Mouse (Mus musculus): ENCODE data around the gene Ano10. TPM values are rescaled to one million over a fixed set of nuclear protein-coding genes. Genes with fewer than 3 reads are reported as not detected.

Gene Ano10
- polyA plus RNA-seq, 1 experiment from 2014 or later = 46.1 TPM

- ATAC-seq (ENCODE audit: insufficient number of reproducible peaks, low FRiP score, low TSS enrichment, low read depth) = no peak
- peaks cover 13% of the 10 kb centered on the region; the same call in 1 of the 2 replicates for H3K4me1 ChIP-seq
- H3K4me3 ChIP-seq = no peak overlapping the region
- 46% methylated on average over 1 of the region's 1 CpGs for WGBS
- no peak overlapping the region for H3K9ac ChIP-seq
- no peaks in the 10 kb centered on the region for H3K27me3 ChIP-seq
- peaks cover 11% of the 10 kb centered on the region; the same call in 1 of the 2 replicates for H3K36me3 ChIP-seq
- no peak overlapping the region for H3K4me2 ChIP-seq
- no peaks in the 10 kb centered on the region for H3K9me3 ChIP-seq
- no peak overlapping the region for H3K27ac ChIP-seq
Observed at GRCm38 (mm10) chr9:122243297-122243696, 50.9 kb downstream of the Ano10 start.

GRCm38 (mm10) chr9:122242856-122243255 is 51.4 kb downstream of the Ano10 start:
- Histone ChIP-seq H3K27me3 (no peaks in the 10 kb centered on the region), H3K27ac (no peak overlapping the region), H3K4me1 (peaks cover 9% of the 10 kb centered on the region; the same call in 1 of the 2 replicates), H3K9ac (no peak overlapping the region), H3K4me3 (no peak overlapping the region), H3K4me2 (no peak overlapping the region), H3K36me3 (peaks cover 11% of the 10 kb centered on the region; the same call in 1 of the 2 replicates), H3K9me3 (no peaks in the 10 kb centered on the region)
- 5% methylated on average over 7 of the region's 7 CpGs for WGBS
- ATAC-seq (ENCODE audit: insufficient number of reproducible peaks, low FRiP score, low TSS enrichment, low read depth) = no peak

GRCm38 (mm10) chr9:122241812-122242400 is 52.3 kb downstream of the Ano10 start:
- Histone ChIP-seq H3K27me3 (no peaks in the 10 kb centered on the region), H3K4me1 (peaks cover 7% of the 10 kb centered on the region; the same call in 1 of the 2 replicates), H3K4me3 (no peak overlapping the region), H3K9me3 (no peaks in the 10 kb centered on the region), H3K4me2 (no peak overlapping the region), H3K9ac (no peak overlapping the region), H3K36me3 (peaks cover 11% of the 10 kb centered on the region; the same call in 1 of the 2 replicates), H3K27ac (no peak overlapping the region)
- 45% methylated on average over 10 of the region's 10 CpGs for whole genome bisulfite sequencing
- ATAC-seq (ENCODE audit: insufficient number of reproducible peaks, low FRiP score, low TSS enrichment, low read depth) = no peak

GRCm38 (mm10) chr9:122240629-122241199 is 53.5 kb downstream of the Ano10 start:
- Histone ChIP-seq H3K27me3 (no peaks in the 10 kb centered on the region), H3K27ac (no peak overlapping the region), H3K9ac (no peak overlapping the region), H3K4me3 (no peak overlapping the region), H3K4me1 (peaks cover 7% of the 10 kb centered on the region; the same call in 1 of the 2 replicates), H3K9me3 (no peaks in the 10 kb centered on the region), H3K4me2 (no peak overlapping the region), H3K36me3 (peaks cover 3% of the 10 kb centered on the region; the same call in 1 of the 2 replicates)
- WGBS = 70% methylated on average over 8 of the region's 8 CpGs
- no peak for ATAC-seq (ENCODE audit: insufficient number of reproducible peaks, low FRiP score, low TSS enrichment, low read depth)

- Histone ChIP-seq H3K27me3 (no peaks in the 10 kb centered on the region), H3K27ac (no peak overlapping the region), H3K4me2 (no peak overlapping the region), H3K4me1 (no peaks in the 10 kb centered on the region), H3K4me3 (no peak overlapping the region), H3K36me3 (0 out of 2 replicates have a peak, but pooled peaks cover 2% of the 10 kb centered on the region), H3K9me3 (no peaks in the 10 kb centered on the region), H3K9ac (no peak overlapping the region)
- WGBS = 78% methylated on average over 3 of the region's 3 CpGs
- ATAC-seq (ENCODE audit: insufficient number of reproducible peaks, low FRiP score, low TSS enrichment, low read depth) = no peak
Observed at GRCm38 (mm10) chr9:122234741-122235140, 59.5 kb downstream of the Ano10 start.

GRCm38 (mm10) chr9:122233972-122234345 is 60.3 kb downstream of the Ano10 start:
- H3K4me1 ChIP-seq = no peaks in the 10 kb centered on the region
- no peaks in the 10 kb centered on the region for H3K36me3 ChIP-seq
- H3K27ac ChIP-seq = no peak overlapping the region
- H3K27me3 ChIP-seq = no peaks in the 10 kb centered on the region
- H3K9ac ChIP-seq = no peak overlapping the region
- no peak for ATAC-seq (ENCODE audit: insufficient number of reproducible peaks, low FRiP score, low TSS enrichment, low read depth)
- no peak overlapping the region for H3K4me2 ChIP-seq
- no peak overlapping the region for H3K4me3 ChIP-seq
- 37% methylated on average over 7 of the region's 7 CpGs for WGBS
- no peaks in the 10 kb centered on the region for H3K9me3 ChIP-seq

- no peak overlapping the region for H3K27ac ChIP-seq
- H3K27me3 ChIP-seq = no peaks in the 10 kb centered on the region
- 83% methylated on average over 8 of the region's 8 CpGs for WGBS
- H3K4me2 ChIP-seq = no peak overlapping the region
- H3K4me1 ChIP-seq = no peaks in the 10 kb centered on the region
- no peak for ATAC-seq (ENCODE audit: insufficient number of reproducible peaks, low FRiP score, low TSS enrichment, low read depth)
- H3K9me3 ChIP-seq = no peaks in the 10 kb centered on the region
- no peaks in the 10 kb centered on the region for H3K36me3 ChIP-seq
- no peak overlapping the region for H3K4me3 ChIP-seq
- H3K9ac ChIP-seq = no peak overlapping the region
Observed at GRCm38 (mm10) chr9:122233316-122233971, 60.8 kb downstream of the Ano10 start.

- H3K9me3 ChIP-seq = no peaks in the 10 kb centered on the region
- WGBS = 56% methylated on average over 2 of the region's 2 CpGs
- H3K36me3 ChIP-seq = no peaks in the 10 kb centered on the region
- no peaks in the 10 kb centered on the region for H3K27me3 ChIP-seq
- no peak overlapping the region for H3K4me2 ChIP-seq
- H3K27ac ChIP-seq = no peak overlapping the region
- H3K4me3 ChIP-seq = no peak overlapping the region
- no peaks in the 10 kb centered on the region for H3K4me1 ChIP-seq
- H3K9ac ChIP-seq = no peak overlapping the region
- no peak for ATAC-seq (ENCODE audit: insufficient number of reproducible peaks, low FRiP score, low TSS enrichment, low read depth)
Observed at GRCm38 (mm10) chr9:122232912-122233311, 61.3 kb downstream of the Ano10 start.

- Histone ChIP-seq H3K4me1 (no peaks in the 10 kb centered on the region), H3K27me3 (no peaks in the 10 kb centered on the region), H3K27ac (no peak overlapping the region), H3K9ac (no peak overlapping the region), H3K4me3 (no peak overlapping the region), H3K36me3 (no peaks in the 10 kb centered on the region), H3K4me2 (no peak overlapping the region), H3K9me3 (no peaks in the 10 kb centered on the region)
- WGBS = 76% methylated on average over 4 of the region's 4 CpGs
- no peak for ATAC-seq (ENCODE audit: insufficient number of reproducible peaks, low FRiP score, low TSS enrichment, low read depth)
Observed at GRCm38 (mm10) chr9:122230701-122231100, 63.5 kb downstream of the Ano10 start.

- Histone ChIP-seq H3K4me1 (0 out of 2 replicates have a peak, but pooled peaks cover 3% of the 10 kb centered on the region), H3K27ac (no peak overlapping the region), H3K36me3 (no peaks in the 10 kb centered on the region), H3K27me3 (no peaks in the 10 kb centered on the region), H3K4me3 (no peak overlapping the region), H3K4me2 (no peak overlapping the region), H3K9me3 (no peaks in the 10 kb centered on the region), H3K9ac (no peak overlapping the region)
- no peak for ATAC-seq (ENCODE audit: insufficient number of reproducible peaks, low FRiP score, low TSS enrichment, low read depth)
- WGBS = 91% methylated on average over 4 of the region's 4 CpGs
Observed at GRCm38 (mm10) chr9:122226419-122226818, 67.8 kb downstream of the Ano10 start.

- no peaks in the 10 kb centered on the region for H3K27me3 ChIP-seq
- no peak overlapping the region for H3K4me2 ChIP-seq
Observed at GRCm38 (mm10) chr9:122225309-122225708, 68.9 kb downstream of the Ano10 start.

GRCm38 (mm10) chr9:122223005-122223404 is 71.2 kb downstream of the Ano10 start:
- no peak overlapping the region for H3K9ac ChIP-seq
- 39% methylated on average over 8 of the region's 8 CpGs for WGBS
- no peak overlapping the region for H3K4me2 ChIP-seq
- no peak for ATAC-seq (ENCODE audit: insufficient number of reproducible peaks, low FRiP score, low TSS enrichment, low read depth)
- H3K36me3 ChIP-seq = no peaks in the 10 kb centered on the region
- H3K4me1 ChIP-seq = 0 out of 2 replicates have a peak, but pooled peaks cover 3% of the 10 kb centered on the region
- H3K27me3 ChIP-seq = no peaks in the 10 kb centered on the region
- H3K4me3 ChIP-seq = no peak overlapping the region
- no peaks in the 10 kb centered on the region for H3K9me3 ChIP-seq
- H3K27ac ChIP-seq = no peak overlapping the region

More at GRCm38 (mm10) chr9:122225309-122225708, 68.9 kb downstream of the Ano10 start:
- H3K36me3 ChIP-seq = no peaks in the 10 kb centered on the region
- H3K9ac ChIP-seq = no peak overlapping the region
- 51% methylated on average over 7 of the region's 7 CpGs for WGBS
- no peak overlapping the region for H3K4me3 ChIP-seq
- H3K4me1 ChIP-seq = 0 out of 2 replicates have a peak, but pooled peaks cover 3% of the 10 kb centered on the region
- H3K27ac ChIP-seq = no peak overlapping the region
- H3K9me3 ChIP-seq = no peaks in the 10 kb centered on the region
- ATAC-seq (ENCODE audit: insufficient number of reproducible peaks, low FRiP score, low TSS enrichment, low read depth) = 0 out of 2 replicates have a peak, but pooled peaks have one; percentile 14
